ENCODE assay signal across 7 mouse cellular contexts in genomic region chr9:40391359-40391758, GRCm38 (mm10).
DNase-seq lines count a peak whose midpoint lies in the region; ATAC-seq lines count a peak whose summit lies in the region.

No protein-coding gene starts in this region.

- peak overlapping the region; percentile 1; the same call in 1 of the 2 replicates for H3K4me2 ChIP-seq in neural tube, embryonic 11.5 days (ENCODE audit: low read depth)
- H3K4me2 ChIP-seq in forebrain, embryonic 15.5 days (replicated peaks) = 0 out of 2 replicates have a peak overlapping the region, but pooled peaks have one; percentile 13
- peak overlapping the region; percentile 15 for H3K4me2 ChIP-seq in liver, embryonic 13.5 days
- H3K4me2 ChIP-seq in stomach, embryonic 16.5 days (ENCODE audit: low read depth, low read length) = peak overlapping the region; percentile 11; the same call in 1 of the 2 replicates

- peaks cover 16% of the 10 kb centered on the region; the same call in 1 of the 2 replicates for H3K4me1 ChIP-seq in neural tube, embryonic 11.5 days (ENCODE audit: control insufficient read depth, insufficient read depth, low read length)
- peaks cover 19% of the 10 kb centered on the region for H3K4me1 ChIP-seq in forebrain, embryonic 15.5 days
- H3K4me1 ChIP-seq in liver, embryonic 13.5 days (replicated peaks) = peaks cover 5% of the 10 kb centered on the region; the same call in 1 of the 2 replicates
- H3K4me1 ChIP-seq in stomach, embryonic 16.5 days (ENCODE audit: control insufficient read depth, insufficient read depth, low read length) = peaks cover 13% of the 10 kb centered on the region

- no peak for DNase-seq in neural tube, embryonic 11.5 days (ENCODE audit: low spot score)
- no peak for DNase-seq in neural tube, embryonic 10.5 days (ENCODE audit: extremely low spot score, low spot score)
- DNase-seq in liver, embryonic 13.5 days = no peak
- no peak for DNase-seq in layer of hippocampus, adult 9-10 months (ENCODE audit: low spot score)
- no peak for DNase-seq in lung, postnatal 10 days

- no peak overlapping the region for H3K4me3 ChIP-seq in neural tube, embryonic 11.5 days (ENCODE audit: low read depth, low read length)
- H3K4me3 ChIP-seq in forebrain, embryonic 15.5 days = no peak overlapping the region
- H3K4me3 ChIP-seq in liver, embryonic 13.5 days (replicated peaks) = no peak overlapping the region
- no peak overlapping the region for H3K4me3 ChIP-seq in stomach, embryonic 16.5 days (replicated peaks; ENCODE audit: low read length)

- H3K27ac ChIP-seq in neural tube, embryonic 11.5 days (ENCODE audit: low read depth, low read length) = no peak overlapping the region; the same call in 1 of the 2 replicates
- H3K27ac ChIP-seq in forebrain, embryonic 15.5 days (replicated peaks) = no peak overlapping the region
- no peak overlapping the region for H3K27ac ChIP-seq in liver, embryonic 13.5 days
- no peak overlapping the region for H3K27ac ChIP-seq in stomach, embryonic 16.5 days (ENCODE audit: low read length)

- H3K9me3 ChIP-seq in neural tube, embryonic 11.5 days (ENCODE audit: control insufficient read depth, low read length) = no peaks in the 10 kb centered on the region
- no peaks in the 10 kb centered on the region for H3K9me3 ChIP-seq in forebrain, embryonic 15.5 days
- H3K9me3 ChIP-seq in liver, embryonic 13.5 days (replicated peaks) = no peaks in the 10 kb centered on the region
- no peaks in the 10 kb centered on the region for H3K9me3 ChIP-seq in stomach, embryonic 16.5 days (replicated peaks; ENCODE audit: control insufficient read depth, low read length)

- ATAC-seq in neural tube, embryonic 11.5 days (ENCODE audit: insufficient read depth, low FRiP score, low TSS enrichment) = peak; percentile 10; the same call in 1 of the 2 replicates
- ATAC-seq in forebrain, embryonic 15.5 days (replicated peaks) = 0 out of 2 replicates have a peak, but pooled peaks have one; percentile 21
- ATAC-seq in liver, embryonic 13.5 days (ENCODE audit: low read depth) = no peak
- no peak for ATAC-seq in stomach, embryonic 16.5 days (ENCODE audit: insufficient read depth, low FRiP score)

- H3K27me3 ChIP-seq in neural tube, embryonic 11.5 days (ENCODE audit: control insufficient read depth, insufficient read depth, low read length) = no peaks in the 10 kb centered on the region
- no peaks in the 10 kb centered on the region for H3K27me3 ChIP-seq in forebrain, embryonic 15.5 days
- H3K27me3 ChIP-seq in liver, embryonic 13.5 days = no peaks in the 10 kb centered on the region
- H3K27me3 ChIP-seq in stomach, embryonic 16.5 days (ENCODE audit: control insufficient read depth, insufficient read depth, low read length) = no peaks in the 10 kb centered on the region

- 77% methylated on average over 17 of the region's 17 CpGs for WGBS in neural tube, embryonic 11.5 days
- WGBS in forebrain, embryonic 15.5 days = 66% methylated on average over 17 of the region's 17 CpGs
- 54% methylated on average over 17 of the region's 17 CpGs for WGBS in liver, embryonic 13.5 days (ENCODE audit: insufficient replicate concordance)
- 70% methylated on average over 17 of the region's 17 CpGs for WGBS in stomach, embryonic 16.5 days

- H3K9ac ChIP-seq in neural tube, embryonic 11.5 days (ENCODE audit: low read length) = peak overlapping the region; percentile 18; the same call in 1 of the 2 replicates
- 0 out of 2 replicates have a peak overlapping the region, but pooled peaks have one; percentile 12 for H3K9ac ChIP-seq in forebrain, embryonic 15.5 days (replicated peaks)
- H3K9ac ChIP-seq in liver, embryonic 13.5 days = no peak overlapping the region
- H3K9ac ChIP-seq in stomach, embryonic 16.5 days (ENCODE audit: low read length) = no peak overlapping the region

- H3K36me3 ChIP-seq in neural tube, embryonic 11.5 days (ENCODE audit: control insufficient read depth, insufficient read depth, low read length) = no peaks in the 10 kb centered on the region
- no peaks in the 10 kb centered on the region for H3K36me3 ChIP-seq in forebrain, embryonic 15.5 days
- no peaks in the 10 kb centered on the region for H3K36me3 ChIP-seq in liver, embryonic 13.5 days
- H3K36me3 ChIP-seq in stomach, embryonic 16.5 days (ENCODE audit: control insufficient read depth, insufficient read depth, low read length) = no peaks in the 10 kb centered on the region

Comparison
In these comparisons a context has a peak if more than half of its experiments do, and no peak if none do; other contexts are left out.
1. ATAC-seq: peak in neural tube, embryonic 11.5 days (single experiment) and forebrain, embryonic 15.5 days (single experiment); none in liver, embryonic 13.5 days (single experiment) and stomach, embryonic 16.5 days (single experiment).
2. H3K9ac ChIP-seq: peak in neural tube, embryonic 11.5 days (single experiment) and forebrain, embryonic 15.5 days (single experiment); none in liver, embryonic 13.5 days (single experiment) and stomach, embryonic 16.5 days (single experiment).
3. Peak in every context shown above with its lines, with median percentiles within 50 percentile points of each other: H3K4me2 ChIP-seq.